Mouse (Mus musculus) hindbrain, embryonic 16.5 days (tissue): Measurements from ENCODE around the gene Brms1. TPM values are rescaled to one million over a fixed set of nuclear protein-coding genes. Genes with fewer than 3 reads are reported as not detected.
"Not testable (repeated sequence)": the region's sequence is repeated elsewhere in the genome, so short reads cannot be mapped to it uniquely, and the experiment has no call there.

Source experiments
- ATAC-seq: fragments of 200-750 bp; cut with Nextera tagmentation; 2 replicates; pipeline ENCODE4 v1.8.0; 2017; ENCODE audit warnings: moderate TSS enrichment, moderate library complexity
- H3K27ac ChIP-seq: fragments of 300-500 bp; sonication (generic); 2 replicates; pipeline ENCODE4 v1.5.1; 2014; ENCODE audit warnings: low read depth, mild to moderate bottlenecking, control low read depth, low read length, moderate library complexity
- H3K27me3 ChIP-seq: fragments of 300-500 bp; sonication (generic); replicated peaks from 2 replicates; pipeline ENCODE4 v1.6.1; 2014; ENCODE audit warnings: low read length; ENCODE audit not compliant: control insufficient read depth, insufficient read depth
- H3K36me3 ChIP-seq: fragments of 300-500 bp; sonication (generic); 2 replicates; pipeline ENCODE4 v1.6.1; 2014; ENCODE audit warnings: mild to moderate bottlenecking, low read length, moderate library complexity, mixed read lengths; ENCODE audit not compliant: control insufficient read depth, insufficient read depth
- H3K4me1 ChIP-seq: fragments of 300-500 bp; sonication (generic); 2 replicates; pipeline ENCODE4 v1.6.1; 2014; ENCODE audit warnings: low read depth, low read length; ENCODE audit not compliant: control insufficient read depth, insufficient read depth
- H3K4me2 ChIP-seq: fragments of 300-500 bp; sonication (generic); 2 replicates; pipeline ENCODE4 v1.6.1; 2014; ENCODE audit warnings: mild to moderate bottlenecking, low read length, control low read depth, moderate library complexity
- H3K4me3 ChIP-seq: fragments of 300-500 bp; sonication (generic); 2 replicates; pipeline ENCODE4 v1.5.1; 2014; ENCODE audit warnings: mild to moderate bottlenecking, low read length, control low read depth, moderate library complexity
- H3K9ac ChIP-seq: fragments of 300-500 bp; sonication (generic); 2 replicates; pipeline ENCODE4 v1.6.1; 2014; ENCODE audit warnings: low read depth, mild to moderate bottlenecking, control low read depth, low read length, moderate library complexity
- H3K9me3 ChIP-seq: fragments of 300-500 bp; sonication (generic); 2 replicates; pipeline ENCODE4 v1.6.1; 2014; ENCODE audit warnings: mild to moderate bottlenecking, low read length, moderate library complexity; ENCODE audit not compliant: control insufficient read depth
- WGBS: fragments of 180-500 bp; shearing (Covaris S2); extraction: QIAGEN DNeasy Blood & Tissue Kit; methylation state at CpG from one replicate; pipeline ENCODE4 v1.1.7; 2014; 5-methylcytosine and 5-hydroxymethylcytosine counted together
- polyA plus RNA-seq: library from polyadenylated mRNA; unstranded; fragments of >200 nt; fragmentation: Nextera tagmentation; extraction: Ambion mirVana; gene quantifications from 2 replicates; pipeline ENCODE4 v1.2.1, GENCODE M21; 2015

Gene Brms1
- polyA plus RNA-seq, 1 experiment from 2014 or later: 25.6 TPM

GRCm38 (mm10) chr19:5082005-5082404, 40.9 kb downstream of the Brms1 start:
- Histone ChIP-seq H3K27me3 (peaks cover 42% of the 10 kb centered on the region), H3K4me3 (no peak overlapping the region), H3K4me1 (peaks cover 3% of the 10 kb centered on the region), H3K4me2 (no peak overlapping the region), H3K9ac (no peak overlapping the region), H3K36me3 (peaks cover 4% of the 10 kb centered on the region), H3K27ac (no peak overlapping the region), H3K9me3 (no peaks in the 10 kb centered on the region)
- 69% methylated on average over 17 of the region's 18 CpGs for WGBS
- ATAC-seq: no peak

- H3K4me1 ChIP-seq: peaks cover 7% of the 10 kb centered on the region
- no peak overlapping the region for H3K4me3 ChIP-seq
- H3K36me3 ChIP-seq: peaks cover 4% of the 10 kb centered on the region
- no peaks in the 10 kb centered on the region for H3K9me3 ChIP-seq
- no peak overlapping the region for H3K27ac ChIP-seq
- 78% methylated on average over 24 of the region's 24 CpGs for WGBS
- peaks cover 42% of the 10 kb centered on the region for H3K27me3 ChIP-seq
- H3K9ac ChIP-seq: no peak overlapping the region
- no peak overlapping the region for H3K4me2 ChIP-seq
- ATAC-seq: no peak
Observed at GRCm38 (mm10) chr19:5082596-5082995, 41.4 kb downstream of the Brms1 start.

- peaks cover 4% of the 10 kb centered on the region for H3K36me3 ChIP-seq
- peak overlapping the region; percentile 70 for H3K4me3 ChIP-seq
- H3K9me3 ChIP-seq: no peaks in the 10 kb centered on the region
- H3K4me1 ChIP-seq: peaks cover 12% of the 10 kb centered on the region
- no peak for ATAC-seq
- peak overlapping the region; percentile 73 for H3K4me2 ChIP-seq
- H3K27ac ChIP-seq: peak overlapping the region; percentile 64; the same call in 1 of the 2 replicates
- H3K9ac ChIP-seq: peak overlapping the region; percentile 84
- WGBS: 78% methylated on average over 3 of the region's 3 CpGs
- peaks cover 42% of the 10 kb centered on the region for H3K27me3 ChIP-seq
Observed at GRCm38 (mm10) chr19:5083961-5084833, 43.0 kb downstream of the Brms1 start.

- peaks cover 41% of the 10 kb centered on the region for H3K27me3 ChIP-seq
- H3K27ac ChIP-seq: peak overlapping the region; percentile 64; the same call in 1 of the 2 replicates
- peak overlapping the region; percentile 84 for H3K9ac ChIP-seq
- H3K9me3 ChIP-seq: no peaks in the 10 kb centered on the region
- H3K4me2 ChIP-seq: peak overlapping the region; percentile 73
- peaks cover 8% of the 10 kb centered on the region for H3K36me3 ChIP-seq
- peak overlapping the region; percentile 70 for H3K4me3 ChIP-seq
- ATAC-seq: no peak
- H3K4me1 ChIP-seq: peaks cover 16% of the 10 kb centered on the region
- WGBS: 3% methylated on average over 15 of the region's 15 CpGs
Observed at GRCm38 (mm10) chr19:5084834-5085144, 43.6 kb downstream of the Brms1 start.

- Histone ChIP-seq H3K4me3 (peak within 1 kb of the TSS; percentile 70), H3K27ac (peak within 1 kb of the TSS; percentile 64), H3K27me3 (peaks cover 35% of the 10 kb centered on the region), H3K4me1 (peaks cover 16% of the 10 kb centered on the region), H3K9ac (peak within 1 kb of the TSS; percentile 84), H3K4me2 (peak within 1 kb of the TSS; percentile 73), H3K9me3 (no peaks in the 10 kb centered on the region), H3K36me3 (peaks cover 11% of the 10 kb centered on the region)
- WGBS: under 1% methylated on average over 45 of the region's 69 CpGs
- no peak for ATAC-seq
Observed at GRCm38 (mm10) chr19:5085145-5085863, 44.1 kb downstream of the Brms1 start, which contains the start of gene Tmem151a. Gene Tmem151a (minus strand): TSS chr19:5085531.

- H3K4me3 ChIP-seq, H3K4me2 ChIP-seq, ATAC-seq, H3K9me3 ChIP-seq, H3K9ac ChIP-seq, H3K27ac ChIP-seq: not testable (repeated sequence)
- Histone ChIP-seq H3K4me1 (peaks cover 16% of the 10 kb centered on the region), H3K27me3 (peaks cover 28% of the 10 kb centered on the region), H3K36me3 (peaks cover 14% of the 10 kb centered on the region; the same call in 1 of the 2 replicates)
- 54% methylated on average over 4 of the region's 4 CpGs for whole genome bisulfite sequencing
Observed at GRCm38 (mm10) chr19:5086533-5086932, 45.4 kb downstream of the Brms1 start.

- WGBS: under 1% methylated on average over 56 of the region's 58 CpGs
- H3K36me3 ChIP-seq: peaks cover 22% of the 10 kb centered on the region
- H3K4me3 ChIP-seq: peak within 1 kb of the TSS; percentile 63
- ATAC-seq: peak; percentile 95
- H3K27me3 ChIP-seq: peaks cover 12% of the 10 kb centered on the region
- H3K4me1 ChIP-seq: peaks cover 16% of the 10 kb centered on the region
- peak within 1 kb of the TSS; percentile 71 for H3K9ac ChIP-seq
- peak within 1 kb of the TSS; percentile 86 for H3K27ac ChIP-seq
- no peaks in the 10 kb centered on the region for H3K9me3 ChIP-seq
- peak within 1 kb of the TSS; percentile 77 for H3K4me2 ChIP-seq
Observed at GRCm38 (mm10) chr19:5087884-5088728, 47.0 kb downstream of the Brms1 start, which contains the start of gene Yif1a. Gene Yif1a (plus strand): TSS chr19:5088538.

GRCm38 (mm10) chr19:5089324-5089723, 48.2 kb downstream of the Brms1 start:
- peak overlapping the region; percentile 63 for H3K4me3 ChIP-seq
- peak overlapping the region; percentile 72 for H3K4me2 ChIP-seq
- peak overlapping the region; percentile 71 for H3K9ac ChIP-seq
- H3K27me3 ChIP-seq: peaks cover 8% of the 10 kb centered on the region
- 95% methylated on average over 4 of the region's 4 CpGs for whole genome bisulfite sequencing
- no peak overlapping the region for H3K27ac ChIP-seq
- peaks cover 27% of the 10 kb centered on the region for H3K36me3 ChIP-seq
- peaks cover 26% of the 10 kb centered on the region for H3K4me1 ChIP-seq
- no peak for ATAC-seq
- H3K9me3 ChIP-seq: no peaks in the 10 kb centered on the region
